ENCODE assay signal across 9 mouse cellular contexts in the genomic region with DNA sequence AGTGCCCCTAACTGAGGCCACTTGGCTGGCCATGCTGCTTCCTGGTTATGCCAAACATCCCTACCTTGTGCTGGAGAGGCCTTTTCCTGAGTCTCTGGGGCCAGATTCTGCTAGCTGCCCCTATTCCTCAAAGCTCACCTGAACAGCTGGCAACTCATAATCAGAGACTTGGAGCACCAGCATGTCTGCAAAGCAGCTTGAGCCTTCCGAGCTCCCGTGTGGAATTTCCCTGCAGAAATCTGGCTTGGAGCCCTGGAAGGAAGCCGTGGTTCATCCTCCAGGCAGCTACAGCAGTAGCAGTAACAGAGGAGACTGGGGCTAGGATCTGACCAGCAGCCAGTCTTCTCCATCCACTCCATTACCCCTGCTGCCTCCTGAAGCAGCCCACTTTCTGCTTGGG. TPM values are rescaled to one million over a fixed set of nuclear protein-coding genes. Genes with fewer than 3 reads are reported as not detected.
A peak's percentile ranks its signal among the peaks of the same experiment; 100 is the strongest.
DNase-seq lines count a peak whose midpoint lies in the region; ATAC-seq lines count a peak whose summit lies in the region.
"Had no signal": no experiment of that assay in that cellular context is flagged by ENCODE, and none has a peak within 500 bp of the region (broad histone marks: within the 10 kb centered on the region; RNA-seq: fewer than 3 reads in every experiment).

No protein-coding gene starts in this region.

- 82% methylated on average over 3 of the region's 3 CpGs for WGBS in midbrain, embryonic 11.5 days
- WGBS in midbrain, embryonic 13.5 days, result 84% methylated on average over 3 of the region's 3 CpGs

- H3K27ac ChIP-seq in midbrain, embryonic 11.5 days (ENCODE audit: low read depth, low read length), result no peak overlapping the region
- no peak overlapping the region for H3K27ac ChIP-seq in midbrain, embryonic 13.5 days
- H3K27ac ChIP-seq: neural tube, embryonic 13.5 days had no signal

- H3K9ac ChIP-seq in midbrain, embryonic 11.5 days (ENCODE audit: low read length), result no peak overlapping the region
- no peak overlapping the region for H3K9ac ChIP-seq in midbrain, embryonic 13.5 days (replicated peaks)
- H3K9ac ChIP-seq: neural tube, embryonic 13.5 days had no signal

- no peaks in the 10 kb centered on the region for H3K4me1 ChIP-seq in midbrain, embryonic 11.5 days (ENCODE audit: control insufficient read depth, insufficient read depth, low read length)
- H3K4me1 ChIP-seq in midbrain, embryonic 13.5 days (replicated peaks), result no peaks in the 10 kb centered on the region
- H3K4me1 ChIP-seq: neural tube, embryonic 13.5 days had no signal

- DNase-seq in midbrain, embryonic 11.5 days (ENCODE audit: low spot score, missing footprints), result peak; percentile 54
- DNase-seq in fibroblast of lung, adult 2 months (ENCODE audit: low read depth), result peak; percentile 35
- peak; percentile 45 to 56 for DNase-seq in kidney, postnatal 25 days
- peak; percentile 61 for DNase-seq in skeletal muscle tissue, adult 2 months (ENCODE audit: low read depth, low spot score)
- no peak for DNase-seq in embryo, embryonic 10.5 days (ENCODE audit: low spot score)
- no peak for DNase-seq in urinary bladder, postnatal 10 days (ENCODE audit: low spot score)

- no peak overlapping the region for H3K4me2 ChIP-seq in midbrain, embryonic 11.5 days
- no peak overlapping the region for H3K4me2 ChIP-seq in midbrain, embryonic 13.5 days (replicated peaks)
- H3K4me2 ChIP-seq: neural tube, embryonic 13.5 days had no signal

- H3K36me3 ChIP-seq in midbrain, embryonic 11.5 days (ENCODE audit: control insufficient read depth, insufficient read depth, low read length), result peaks cover 5% of the 10 kb centered on the region; the same call in 1 of the 2 replicates
- H3K36me3 ChIP-seq in midbrain, embryonic 13.5 days, result peaks cover 79% of the 10 kb centered on the region

- H3K27me3 ChIP-seq in midbrain, embryonic 11.5 days (ENCODE audit: control insufficient read depth, insufficient read depth, low read length), result no peaks in the 10 kb centered on the region
- H3K27me3 ChIP-seq in midbrain, embryonic 13.5 days, result no peaks in the 10 kb centered on the region
- H3K27me3 ChIP-seq: neural tube, embryonic 13.5 days had no signal

- no peak for ATAC-seq in midbrain, embryonic 11.5 days (ENCODE audit: low FRiP score)
- no peak for ATAC-seq in midbrain, embryonic 13.5 days

- no peak overlapping the region for H3K4me3 ChIP-seq in midbrain, embryonic 11.5 days (ENCODE audit: low read depth, low read length)
- no peak overlapping the region for H3K4me3 ChIP-seq in midbrain, embryonic 13.5 days (replicated peaks)
- H3K4me3 ChIP-seq: erythroblast, embryonic 14.5 days; neural tube, embryonic 13.5 days had no signal

- H3K9me3 ChIP-seq in midbrain, embryonic 11.5 days (ENCODE audit: control insufficient read depth, low read length), result no peaks in the 10 kb centered on the region
- no peaks in the 10 kb centered on the region for H3K9me3 ChIP-seq in midbrain, embryonic 13.5 days
- H3K9me3 ChIP-seq: neural tube, embryonic 13.5 days had no signal

RNA-seq across cellular contexts. Expression of gene Lime1, which starts 6.0 kb away (rescaled TPM):
- polyA plus RNA-seq in midbrain, embryonic 11.5 days (2014; fragmentation: Nextera tagmentation; extraction: Ambion mirVana), result 19.7 TPM in 2 replicates
- 42.1 and 46.7 TPM in 2 replicates for polyA plus RNA-seq in midbrain, embryonic 13.5 days (2015; fragmentation: Nextera tagmentation; extraction: Ambion mirVana)

RNA-seq across cellular contexts. Expression of gene Arfrp1, which starts 20.7 kb away (rescaled TPM):
- polyA plus RNA-seq in midbrain, embryonic 11.5 days (2014; fragmentation: Nextera tagmentation; extraction: Ambion mirVana), result 54.2 and 60.9 TPM in 2 replicates
- 91.6 and 95.9 TPM in 2 replicates for polyA plus RNA-seq in midbrain, embryonic 13.5 days (2015; fragmentation: Nextera tagmentation; extraction: Ambion mirVana)

RNA-seq across cellular contexts. Expression of gene Zgpat, which starts 21.2 kb away (rescaled TPM):
- polyA plus RNA-seq in midbrain, embryonic 11.5 days (2014; fragmentation: Nextera tagmentation; extraction: Ambion mirVana), result 34.5 and 36.8 TPM in 2 replicates
- polyA plus RNA-seq in midbrain, embryonic 13.5 days (2015; fragmentation: Nextera tagmentation; extraction: Ambion mirVana), result 71.5 and 78.5 TPM in 2 replicates

Comparison
In these comparisons a context has a peak if more than half of its experiments do, and no peak if none do; other contexts are left out.
1. DNase-seq: peak in midbrain, embryonic 11.5 days (single experiment), fibroblast of lung, adult 2 months (single experiment), kidney, postnatal 25 days (2 of 2) and skeletal muscle tissue, adult 2 months (single experiment); none in embryo, embryonic 10.5 days (single experiment) and urinary bladder, postnatal 10 days (single experiment).